Comparison of ENCODE assay signal across 25 mouse cellular contexts in genomic region chr1:172116948-172117347, GRCm38 (mm10). TPM values are rescaled to one million over a fixed set of nuclear protein-coding genes. Genes with fewer than 3 reads are reported as not detected.
"Had no signal": no experiment of that assay in that cellular context is flagged by ENCODE, and none has a peak within 500 bp of the region (broad histone marks: within the 10 kb centered on the region; RNA-seq: fewer than 3 reads in every experiment).

No protein-coding gene starts in this region.

- DNase-seq: kidney, adult 2 months; kidney, postnatal 25 days; left cerebral cortex, postnatal 4 days; liver, postnatal 0 days; lung, embryonic 14.5 days; midbrain, embryonic 14.5 days; right cerebral cortex, postnatal 4 days; thymus, adult 18-20 months; thymus, postnatal 36 days had no signal

- H3K4me3 ChIP-seq: limb, embryonic 12.5 days; limb, embryonic 15.5 days; neural tube, embryonic 12.5 days; stomach, embryonic 15.5 days had no signal

- H3K4me2 ChIP-seq: limb, embryonic 12.5 days; limb, embryonic 15.5 days; liver, embryonic 11.5 days; lung, embryonic 14.5 days; midbrain, embryonic 11.5 days; neural tube, embryonic 12.5 days; stomach, embryonic 15.5 days had no signal

- H3K27me3 ChIP-seq: limb, embryonic 12.5 days; limb, embryonic 15.5 days; neural tube, embryonic 12.5 days; stomach, embryonic 15.5 days had no signal

- ATAC-seq: intestine, postnatal 0 days; liver, postnatal 0 days; lung, postnatal 0 days had no signal

RNA-seq across cellular contexts. Expression of gene Nhlh1, which starts 59.6 kb away (rescaled TPM):
- total RNA-seq: megakaryocyte-erythroid progenitor cell, adult 5-6 weeks had no signal
- polyA plus RNA-seq: intestine, embryonic 14.5 days; intestine, postnatal 0 days; kidney, adult 2 months; kidney, embryonic 14.5 days; kidney, postnatal 0 days; large intestine, adult 2 months; liver, embryonic 14.5 days; liver, postnatal 0 days; lung, embryonic 14.5 days; lung, postnatal 0 days; macrophage; stomach, embryonic 15.5 days; urinary bladder, adult 2 months had no signal
